Mouse (Mus musculus) liver, embryonic 12.5 days (tissue): Measurements from ENCODE around the gene Ccdc92. TPM values are rescaled to one million over a fixed set of nuclear protein-coding genes. Genes with fewer than 3 reads are reported as not detected.

Experiments used
- ATAC-seq: fragments of 200-750 bp; cut with Nextera tagmentation; 2 replicates; pipeline ENCODE4 v1.8.0; 2017; ENCODE audit warnings: moderate number of reproducible peaks, mild to moderate bottlenecking, moderate library complexity
- H3K27ac ChIP-seq: fragments of 300-500 bp; sonication (generic); 2 replicates; pipeline ENCODE4 v1.5.1; 2016; ENCODE audit warnings: mild to moderate bottlenecking
- H3K27me3 ChIP-seq: fragments of 300-500 bp; sonication (generic); replicated peaks from 2 replicates; pipeline ENCODE4 v1.6.1; 2016; ENCODE audit warnings: mild to moderate bottlenecking, moderate library complexity
- H3K36me3 ChIP-seq: fragments of 300-500 bp; sonication (generic); 2 replicates; pipeline ENCODE4 v1.6.1; 2016; ENCODE audit warnings: mild to moderate bottlenecking, moderate library complexity
- H3K4me1 ChIP-seq: fragments of 300-500 bp; sonication (generic); 2 replicates; pipeline ENCODE4 v1.6.1; 2016
- H3K4me2 ChIP-seq: fragments of 300-500 bp; sonication (generic); 2 replicates; pipeline ENCODE4 v1.6.1; 2016; ENCODE audit warnings: mild to moderate bottlenecking, moderate library complexity
- H3K4me3 ChIP-seq: fragments of 300-500 bp; sonication (generic); 2 replicates; pipeline ENCODE4 v1.5.1; 2016; ENCODE audit warnings: mild to moderate bottlenecking, moderate library complexity
- H3K9ac ChIP-seq: fragments of 300-500 bp; sonication (generic); 2 replicates; pipeline ENCODE4 v1.6.1; 2016; ENCODE audit warnings: mild to moderate bottlenecking, moderate library complexity
- H3K9me3 ChIP-seq: fragments of 300-500 bp; sonication (generic); replicated peaks from 2 replicates; pipeline ENCODE4 v1.6.1; 2016; ENCODE audit warnings: mild to moderate bottlenecking, moderate library complexity
- WGBS: fragments of 180-500 bp; shearing (Covaris S2); methylation state at CpG from one replicate; pipeline ENCODE4 v1.1.7; 2016; ENCODE audit not compliant: insufficient replicate concordance; 5-methylcytosine and 5-hydroxymethylcytosine counted together
- polyA plus RNA-seq: library from polyadenylated mRNA; unstranded; fragments of >200 nt; fragmentation: Nextera tagmentation; extraction: Ambion mirVana; gene quantifications from 2 replicates; pipeline ENCODE4 v1.2.1, GENCODE M21; 2016

The Ccdc92 gene
- polyA plus RNA-seq, 1 experiment from 2014 or later: 1.3 TPM

GRCm38 (mm10) chr5:124852294-124852693, 9.9 kb downstream of the Ccdc92 start:
- 18% methylated on average over 2 of the region's 2 CpGs for WGBS
- Histone ChIP-seq H3K4me1 (no peaks in the 10 kb centered on the region), H3K4me2 (no peak overlapping the region), H3K4me3 (no peak overlapping the region), H3K27me3 (peaks cover 33% of the 10 kb centered on the region), H3K9ac (no peak overlapping the region), H3K9me3 (no peaks in the 10 kb centered on the region), H3K27ac (no peak overlapping the region), H3K36me3 (no peaks in the 10 kb centered on the region)
- ATAC-seq: no peak

- Histone ChIP-seq H3K27me3 (peaks cover 25% of the 10 kb centered on the region), H3K9ac (no peak overlapping the region), H3K27ac (no peak overlapping the region), H3K4me1 (no peaks in the 10 kb centered on the region), H3K36me3 (no peaks in the 10 kb centered on the region), H3K4me3 (no peak overlapping the region), H3K4me2 (no peak overlapping the region), H3K9me3 (no peaks in the 10 kb centered on the region)
- ATAC-seq: no peak
- WGBS: 45% methylated on average over 4 of the region's 4 CpGs
Measured at GRCm38 (mm10) chr5:124851572-124851971, 10.7 kb downstream of the Ccdc92 start.

- Histone ChIP-seq H3K27me3 (peaks cover 14% of the 10 kb centered on the region; the same call in 1 of the 2 replicates), H3K4me2 (no peak overlapping the region), H3K27ac (no peak overlapping the region), H3K9me3 (no peaks in the 10 kb centered on the region), H3K4me3 (no peak overlapping the region), H3K4me1 (0 out of 2 replicates have a peak, but pooled peaks cover 3% of the 10 kb centered on the region), H3K9ac (no peak overlapping the region), H3K36me3 (no peaks in the 10 kb centered on the region)
- 55% methylated on average over 3 of the region's 3 CpGs for WGBS
- no peak for ATAC-seq
Measured at GRCm38 (mm10) chr5:124848994-124849393, 13.2 kb downstream of the Ccdc92 start.

GRCm38 (mm10) chr5:124847014-124847413, 15.2 kb downstream of the Ccdc92 start:
- no peak overlapping the region for H3K4me2 ChIP-seq
- no peaks in the 10 kb centered on the region for H3K36me3 ChIP-seq
- 0 out of 2 replicates have a peak, but pooled peaks cover 3% of the 10 kb centered on the region for H3K4me1 ChIP-seq
- H3K9me3 ChIP-seq: no peaks in the 10 kb centered on the region
- H3K27me3 ChIP-seq: peaks cover 8% of the 10 kb centered on the region; the same call in 1 of the 2 replicates
- H3K4me3 ChIP-seq: no peak overlapping the region
- WGBS: 74% methylated on average over 1 of the region's 1 CpGs
- no peak overlapping the region for H3K27ac ChIP-seq
- no peak overlapping the region for H3K9ac ChIP-seq
- no peak for ATAC-seq

- no peak for ATAC-seq
- Histone ChIP-seq H3K4me2 (no peak overlapping the region), H3K4me3 (no peak overlapping the region), H3K27ac (no peak overlapping the region), H3K4me1 (0 out of 2 replicates have a peak, but pooled peaks cover 3% of the 10 kb centered on the region), H3K9me3 (no peaks in the 10 kb centered on the region), H3K27me3 (no peaks in the 10 kb centered on the region), H3K9ac (no peak overlapping the region), H3K36me3 (no peaks in the 10 kb centered on the region)
- 16% methylated on average over 4 of the region's 4 CpGs for WGBS
Measured at GRCm38 (mm10) chr5:124844929-124845328, 17.3 kb downstream of the Ccdc92 start.

GRCm38 (mm10) chr5:124843386-124843785, 18.8 kb downstream of the Ccdc92 start:
- Histone ChIP-seq H3K4me1 (0 out of 2 replicates have a peak, but pooled peaks cover 3% of the 10 kb centered on the region), H3K4me3 (no peak overlapping the region), H3K27me3 (no peaks in the 10 kb centered on the region), H3K9ac (no peak overlapping the region), H3K27ac (no peak overlapping the region), H3K36me3 (no peaks in the 10 kb centered on the region), H3K9me3 (no peaks in the 10 kb centered on the region), H3K4me2 (no peak overlapping the region)
- no peak for ATAC-seq
- whole genome bisulfite sequencing: 58% methylated on average over 8 of the region's 8 CpGs

- WGBS: 71% methylated on average over 2 of the region's 2 CpGs
- Histone ChIP-seq H3K9ac (no peak overlapping the region), H3K4me1 (0 out of 2 replicates have a peak, but pooled peaks cover 3% of the 10 kb centered on the region), H3K4me2 (no peak overlapping the region), H3K4me3 (no peak overlapping the region), H3K27me3 (no peaks in the 10 kb centered on the region), H3K36me3 (no peaks in the 10 kb centered on the region), H3K27ac (no peak overlapping the region), H3K9me3 (no peaks in the 10 kb centered on the region)
- no peak for ATAC-seq
Measured at GRCm38 (mm10) chr5:124840669-124841068, 21.6 kb downstream of the Ccdc92 start.

GRCm38 (mm10) chr5:124840202-124840601, 22.0 kb downstream of the Ccdc92 start:
- Histone ChIP-seq H3K9ac (no peak overlapping the region), H3K9me3 (no peaks in the 10 kb centered on the region), H3K27me3 (no peaks in the 10 kb centered on the region), H3K4me3 (no peak overlapping the region), H3K36me3 (no peaks in the 10 kb centered on the region), H3K4me2 (no peak overlapping the region), H3K4me1 (0 out of 2 replicates have a peak, but pooled peaks cover 2% of the 10 kb centered on the region), H3K27ac (no peak overlapping the region)
- ATAC-seq: no peak
- 62% methylated on average over 7 of the region's 7 CpGs for WGBS

GRCm38 (mm10) chr5:124836621-124837020, 25.6 kb downstream of the Ccdc92 start:
- no peak overlapping the region for H3K27ac ChIP-seq
- H3K4me1 ChIP-seq: no peaks in the 10 kb centered on the region
- H3K4me3 ChIP-seq: no peak overlapping the region
- no peaks in the 10 kb centered on the region for H3K36me3 ChIP-seq
- ATAC-seq: no peak
- WGBS: 47% methylated on average over 4 of the region's 4 CpGs
- H3K9ac ChIP-seq: no peak overlapping the region
- no peak overlapping the region for H3K4me2 ChIP-seq
- no peaks in the 10 kb centered on the region for H3K9me3 ChIP-seq
- no peaks in the 10 kb centered on the region for H3K27me3 ChIP-seq

GRCm38 (mm10) chr5:124836075-124836474, 26.1 kb downstream of the Ccdc92 start:
- Histone ChIP-seq H3K4me3 (no peak overlapping the region), H3K27ac (no peak overlapping the region), H3K9ac (no peak overlapping the region), H3K9me3 (no peaks in the 10 kb centered on the region), H3K4me1 (no peaks in the 10 kb centered on the region), H3K36me3 (no peaks in the 10 kb centered on the region), H3K27me3 (no peaks in the 10 kb centered on the region), H3K4me2 (no peak overlapping the region)
- no peak for ATAC-seq
- 81% methylated on average over 10 of the region's 10 CpGs for WGBS

- no peak overlapping the region for H3K4me2 ChIP-seq
- H3K27ac ChIP-seq: no peak overlapping the region
- no peak for ATAC-seq
- H3K9ac ChIP-seq: no peak overlapping the region
- WGBS: 81% methylated on average over 15 of the region's 15 CpGs
- H3K9me3 ChIP-seq: no peaks in the 10 kb centered on the region
- no peaks in the 10 kb centered on the region for H3K27me3 ChIP-seq
- H3K36me3 ChIP-seq: no peaks in the 10 kb centered on the region
- H3K4me1 ChIP-seq: no peaks in the 10 kb centered on the region
- H3K4me3 ChIP-seq: no peak overlapping the region
Measured at GRCm38 (mm10) chr5:124835218-124835617, 27.0 kb downstream of the Ccdc92 start.

GRCm38 (mm10) chr5:124830331-124830730, 31.9 kb downstream of the Ccdc92 start:
- Histone ChIP-seq H3K27me3 (no peaks in the 10 kb centered on the region), H3K4me3 (no peak overlapping the region), H3K4me1 (no peaks in the 10 kb centered on the region), H3K9me3 (no peaks in the 10 kb centered on the region), H3K9ac (no peak overlapping the region), H3K27ac (no peak overlapping the region), H3K4me2 (no peak overlapping the region), H3K36me3 (no peaks in the 10 kb centered on the region)
- 84% methylated on average over 12 of the region's 12 CpGs for whole genome bisulfite sequencing
- no peak for ATAC-seq
